Mouse (Mus musculus): Measurements from ENCODE around the gene Gm10203.

- no peak for TF ChIP-seq POLR2A (IDR thresholded peaks at IDR 0.05; ENCODE audit: borderline replicate concordance, insufficient read depth, low read length)
- no peak for TF ChIP-seq CTCF (IDR thresholded peaks at IDR 0.05; ENCODE audit: borderline replicate concordance, insufficient read depth, low read depth, low read length)
Measured at GRCm38 (mm10) chr6:149093465-149093864, 36.5 kb upstream of the Gm10203 start.
